Mouse (Mus musculus): ENCODE data around the gene Itih2. TPM values are rescaled to one million over a fixed set of nuclear protein-coding genes. Genes with fewer than 3 reads are reported as not detected.

The Itih2 gene
- 0.87 and 6.1 TPM in 2 replicates for polyA plus RNA-seq (2014; fragmentation: Nextera tagmentation; extraction: Ambion mirVana)

- ATAC-seq (replicated peaks; ENCODE audit: insufficient number of reproducible peaks, low FRiP score, low TSS enrichment): no peak
- WGBS (ENCODE audit: insufficient replicate concordance): 79% methylated on average over 4 of the region's 4 CpGs
- H3K4me2 ChIP-seq: no peak within 1 kb of the TSS
- no peak within 1 kb of the TSS for H3K4me3 ChIP-seq (ENCODE audit: low read depth, low read length)
- H3K36me3 ChIP-seq (ENCODE audit: control insufficient read depth, insufficient read depth, low read length): no peaks in the 10 kb centered on the region
- no peaks in the 10 kb centered on the region for H3K4me1 ChIP-seq (ENCODE audit: control insufficient read depth, insufficient read depth, low read length)
- H3K27ac ChIP-seq (ENCODE audit: low read depth, low read length): no peak within 1 kb of the TSS
- no peaks in the 10 kb centered on the region for H3K27me3 ChIP-seq (ENCODE audit: control insufficient read depth, insufficient read depth, low read length)
- no peaks in the 10 kb centered on the region for H3K9me3 ChIP-seq (replicated peaks; ENCODE audit: control insufficient read depth, low read length)
- no peak within 1 kb of the TSS for H3K9ac ChIP-seq (ENCODE audit: low read depth, low read length)
Observed at GRCm38 (mm10) chr2:10131296-10131695, at the start of gene Itih2. TSS of gene Itih2 (minus strand) at chr2:10131396.

DNA sequence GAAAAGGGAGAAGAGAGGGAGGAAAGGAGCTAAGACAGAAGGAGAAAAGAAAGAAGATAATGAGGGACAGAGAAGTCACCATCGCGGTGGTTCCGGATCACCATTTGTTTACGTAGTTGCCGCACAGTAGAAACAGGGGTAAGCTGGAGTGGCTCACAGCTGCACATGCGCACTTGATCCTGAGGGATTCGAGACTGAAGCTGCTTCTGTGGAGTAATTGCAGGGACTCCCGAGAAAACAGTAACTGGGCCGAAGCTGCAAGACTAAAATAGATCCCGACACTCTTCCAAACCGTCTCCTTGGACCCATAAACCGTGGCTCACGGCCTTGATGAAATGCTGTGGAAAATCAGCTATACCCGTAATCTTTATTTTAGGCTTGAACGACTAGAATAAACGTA is 38.8 kb upstream of the Itih2 start:
- Histone ChIP-seq H3K4me3 (ENCODE audit: low read depth, low read length) (no peak overlapping the region), H3K9me3 (replicated peaks; ENCODE audit: control insufficient read depth, low read length) (no peaks in the 10 kb centered on the region), H3K36me3 (ENCODE audit: control insufficient read depth, insufficient read depth, low read length) (no peaks in the 10 kb centered on the region; the same call in 1 of the 2 replicates), H3K9ac (ENCODE audit: low read depth, low read length) (no peak overlapping the region), H3K4me2 (no peak overlapping the region), H3K4me1 (ENCODE audit: control insufficient read depth, insufficient read depth, low read length) (no peaks in the 10 kb centered on the region), H3K27ac (ENCODE audit: low read depth, low read length) (no peak overlapping the region), H3K27me3 (ENCODE audit: control insufficient read depth, insufficient read depth, low read length) (no peaks in the 10 kb centered on the region)
- WGBS (ENCODE audit: insufficient replicate concordance): 85% methylated on average over 16 of the region's 16 CpGs
- ATAC-seq (replicated peaks; ENCODE audit: insufficient number of reproducible peaks, low FRiP score, low TSS enrichment): no peak

DNA sequence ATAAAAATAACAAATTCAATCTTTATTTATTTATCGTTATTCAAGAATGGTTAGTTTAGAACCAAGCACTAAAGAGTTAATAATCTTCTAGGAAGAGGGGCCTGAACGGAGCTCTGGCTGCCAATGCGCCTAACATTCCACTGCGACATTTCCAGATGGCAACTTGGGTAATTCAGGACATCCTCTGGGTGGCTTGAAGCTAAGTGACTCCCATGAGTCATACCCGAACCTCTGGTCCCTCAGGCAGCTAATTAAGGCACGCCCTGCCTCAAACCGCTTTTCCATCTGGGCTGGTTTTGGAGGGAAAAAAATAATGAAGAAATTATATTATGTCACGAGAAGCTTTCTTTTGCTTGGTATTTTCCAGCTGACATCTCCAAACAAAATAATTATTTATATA is 36.8 kb upstream of the Itih2 start:
- no peak for ATAC-seq (replicated peaks; ENCODE audit: insufficient number of reproducible peaks, low FRiP score, low TSS enrichment)
- 59% methylated on average over 8 of the region's 8 CpGs for WGBS (ENCODE audit: insufficient replicate concordance)
- Histone ChIP-seq H3K4me1 (ENCODE audit: control insufficient read depth, insufficient read depth, low read length) (no peaks in the 10 kb centered on the region), H3K4me2 (no peak overlapping the region), H3K27ac (ENCODE audit: low read depth, low read length) (no peak overlapping the region), H3K9ac (ENCODE audit: low read depth, low read length) (no peak overlapping the region), H3K36me3 (ENCODE audit: control insufficient read depth, insufficient read depth, low read length) (no peaks in the 10 kb centered on the region; the same call in 1 of the 2 replicates), H3K9me3 (replicated peaks; ENCODE audit: control insufficient read depth, low read length) (no peaks in the 10 kb centered on the region), H3K4me3 (ENCODE audit: low read depth, low read length) (no peak overlapping the region), H3K27me3 (ENCODE audit: control insufficient read depth, insufficient read depth, low read length) (no peaks in the 10 kb centered on the region)

DNA sequence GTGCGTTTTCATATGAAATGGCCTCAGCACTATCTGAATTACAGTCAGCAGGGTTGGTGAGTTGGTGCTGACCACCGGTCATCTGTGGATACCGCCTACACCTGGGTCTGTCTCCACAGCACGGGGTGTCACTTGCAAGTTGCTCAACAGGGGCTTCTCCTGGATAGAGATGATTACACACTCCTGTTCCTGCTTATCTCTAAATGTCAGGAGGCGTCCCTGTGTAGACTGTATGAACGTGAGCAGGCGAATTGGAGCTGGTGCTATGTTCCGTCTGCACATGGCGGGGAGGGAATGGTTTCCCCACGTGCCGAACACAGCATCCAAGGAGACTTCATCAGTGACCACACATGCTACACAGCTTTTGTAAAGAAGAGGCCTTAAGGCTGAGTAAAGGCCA is 36.1 kb upstream of the Itih2 start:
- no peak for ATAC-seq (replicated peaks; ENCODE audit: insufficient number of reproducible peaks, low FRiP score, low TSS enrichment)
- no peaks in the 10 kb centered on the region for H3K4me1 ChIP-seq (ENCODE audit: control insufficient read depth, insufficient read depth, low read length)
- no peak overlapping the region for H3K4me2 ChIP-seq
- no peak overlapping the region for H3K9ac ChIP-seq (ENCODE audit: low read depth, low read length)
- H3K27me3 ChIP-seq (ENCODE audit: control insufficient read depth, insufficient read depth, low read length): no peaks in the 10 kb centered on the region
- no peak overlapping the region for H3K27ac ChIP-seq (ENCODE audit: low read depth, low read length)
- no peak overlapping the region for H3K4me3 ChIP-seq (ENCODE audit: low read depth, low read length)
- no peaks in the 10 kb centered on the region for H3K9me3 ChIP-seq (replicated peaks; ENCODE audit: control insufficient read depth, low read length)
- 74% methylated on average over 11 of the region's 11 CpGs for WGBS (ENCODE audit: insufficient replicate concordance)
- no peaks in the 10 kb centered on the region; the same call in 1 of the 2 replicates for H3K36me3 ChIP-seq (ENCODE audit: control insufficient read depth, insufficient read depth, low read length)

DNA sequence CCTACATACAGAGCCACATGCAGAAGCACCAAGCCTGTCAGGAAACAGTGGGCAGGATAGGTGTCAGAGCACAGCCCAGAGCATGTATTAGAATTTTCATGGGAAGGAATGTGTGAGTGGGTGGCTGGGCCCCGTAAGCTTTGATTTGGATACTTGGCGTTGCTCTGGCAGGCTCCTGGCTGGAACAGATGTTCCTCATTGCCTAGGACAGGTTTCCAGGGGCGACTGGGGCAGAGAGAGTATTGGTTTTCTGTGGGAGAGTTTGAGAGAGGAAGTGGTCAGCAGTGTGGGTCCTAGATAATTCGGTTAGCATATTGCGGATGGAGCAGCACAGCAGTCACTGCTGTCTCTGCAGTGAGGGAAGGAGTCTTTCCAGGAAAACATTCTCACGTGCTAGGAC is 35.4 kb upstream of the Itih2 start:
- no peak overlapping the region for H3K27ac ChIP-seq (ENCODE audit: low read depth, low read length)
- ATAC-seq (replicated peaks; ENCODE audit: insufficient number of reproducible peaks, low FRiP score, low TSS enrichment): no peak
- H3K4me1 ChIP-seq (ENCODE audit: control insufficient read depth, insufficient read depth, low read length): no peaks in the 10 kb centered on the region
- H3K36me3 ChIP-seq (ENCODE audit: control insufficient read depth, insufficient read depth, low read length): no peaks in the 10 kb centered on the region; the same call in 1 of the 2 replicates
- no peaks in the 10 kb centered on the region for H3K9me3 ChIP-seq (replicated peaks; ENCODE audit: control insufficient read depth, low read length)
- H3K9ac ChIP-seq (ENCODE audit: low read depth, low read length): no peak overlapping the region
- no peak overlapping the region for H3K4me2 ChIP-seq
- no peaks in the 10 kb centered on the region for H3K27me3 ChIP-seq (ENCODE audit: control insufficient read depth, insufficient read depth, low read length)
- H3K4me3 ChIP-seq (ENCODE audit: low read depth, low read length): no peak overlapping the region
- WGBS (ENCODE audit: insufficient replicate concordance): 52% methylated on average over 6 of the region's 6 CpGs

GRCm38 (mm10) chr2:10162011-10162410 is 30.8 kb upstream of the Itih2 start:
- Histone ChIP-seq H3K27ac (ENCODE audit: low read depth, low read length) (no peak overlapping the region), H3K27me3 (ENCODE audit: control insufficient read depth, insufficient read depth, low read length) (no peaks in the 10 kb centered on the region), H3K4me1 (ENCODE audit: control insufficient read depth, insufficient read depth, low read length) (no peaks in the 10 kb centered on the region), H3K9me3 (replicated peaks; ENCODE audit: control insufficient read depth, low read length) (no peaks in the 10 kb centered on the region), H3K4me3 (ENCODE audit: low read depth, low read length) (no peak overlapping the region), H3K4me2 (no peak overlapping the region), H3K36me3 (ENCODE audit: control insufficient read depth, insufficient read depth, low read length) (no peaks in the 10 kb centered on the region), H3K9ac (ENCODE audit: low read depth, low read length) (no peak overlapping the region)
- ATAC-seq (replicated peaks; ENCODE audit: insufficient number of reproducible peaks, low FRiP score, low TSS enrichment): no peak
- 80% methylated on average over 4 of the region's 4 CpGs for WGBS (ENCODE audit: insufficient replicate concordance)

GRCm38 (mm10) chr2:10157184-10157583 is 26.0 kb upstream of the Itih2 start:
- Histone ChIP-seq H3K4me3 (ENCODE audit: low read depth, low read length) (no peak overlapping the region), H3K9ac (ENCODE audit: low read depth, low read length) (no peak overlapping the region), H3K9me3 (replicated peaks; ENCODE audit: control insufficient read depth, low read length) (no peaks in the 10 kb centered on the region), H3K36me3 (ENCODE audit: control insufficient read depth, insufficient read depth, low read length) (no peaks in the 10 kb centered on the region), H3K27me3 (ENCODE audit: control insufficient read depth, insufficient read depth, low read length) (no peaks in the 10 kb centered on the region), H3K4me1 (ENCODE audit: control insufficient read depth, insufficient read depth, low read length) (peaks cover 5% of the 10 kb centered on the region; the same call in 1 of the 2 replicates), H3K27ac (ENCODE audit: low read depth, low read length) (no peak overlapping the region), H3K4me2 (no peak overlapping the region)
- WGBS (ENCODE audit: insufficient replicate concordance): 77% methylated on average over 10 of the region's 10 CpGs
- no peak for ATAC-seq (replicated peaks; ENCODE audit: insufficient number of reproducible peaks, low FRiP score, low TSS enrichment)

- H3K27ac ChIP-seq (ENCODE audit: low read depth, low read length): no peak within 1 kb of the TSS
- 6% methylated on average over 27 of the region's 27 CpGs for WGBS (ENCODE audit: insufficient replicate concordance)
- H3K9me3 ChIP-seq (replicated peaks; ENCODE audit: control insufficient read depth, low read length): no peaks in the 10 kb centered on the region
- H3K36me3 ChIP-seq (ENCODE audit: control insufficient read depth, insufficient read depth, low read length): no peaks in the 10 kb centered on the region
- peak within 1 kb of the TSS; percentile 59; the same call in 1 of the 2 replicates for H3K9ac ChIP-seq (ENCODE audit: low read depth, low read length)
- H3K27me3 ChIP-seq (ENCODE audit: control insufficient read depth, insufficient read depth, low read length): no peaks in the 10 kb centered on the region
- ATAC-seq (replicated peaks; ENCODE audit: insufficient number of reproducible peaks, low FRiP score, low TSS enrichment): peak; percentile 88
- H3K4me3 ChIP-seq (ENCODE audit: low read depth, low read length): peak within 1 kb of the TSS; percentile 56
- H3K4me2 ChIP-seq: peak within 1 kb of the TSS; percentile 96
- peaks cover 5% of the 10 kb centered on the region; the same call in 1 of the 2 replicates for H3K4me1 ChIP-seq (ENCODE audit: control insufficient read depth, insufficient read depth, low read length)
Observed at GRCm38 (mm10) chr2:10153201-10154075, 22.2 kb upstream of the Itih2 start, which contains the start of gene Itih5. TSS of gene Itih5 (plus strand) at chr2:10153571.
